Mouse (Mus musculus) ES-CJ7 (cell line): ENCODE data around the gene Fam219b.
A peak's percentile ranks its signal among the peaks of the same experiment; 100 is the strongest.

Experiments used
- DNase-seq: peaks from one replicate; pipeline ENCODE4 v3.0.0; 2011; ENCODE audit warnings: low read depth, low spot score

Gene Fam219b

GRCm38 (mm10) chr9:57537044-57537727, at the start of gene Fam219b:
TSS of gene Fam219b (plus strand) at chr9:57537528.
- DNase-seq = peak; percentile 89

GRCm38 (mm10) chr9:57487807-57488206, 49.5 kb upstream of the Fam219b start:
- DNase-seq = no peak

- DNase-seq = no peak
Observed at GRCm38 (mm10) chr9:57493532-57493931, 43.8 kb upstream of the Fam219b start.

GRCm38 (mm10) chr9:57494970-57495369, 42.4 kb upstream of the Fam219b start:
- peak; percentile 85 for DNase-seq

GRCm38 (mm10) chr9:57497236-57497635, 40.1 kb upstream of the Fam219b start:
- DNase-seq = no peak

- DNase-seq = no peak
Observed at GRCm38 (mm10) chr9:57498536-57498935, 38.8 kb upstream of the Fam219b start.

GRCm38 (mm10) chr9:57501452-57501851, 35.9 kb upstream of the Fam219b start:
- DNase-seq = no peak

- no peak for DNase-seq
Observed at GRCm38 (mm10) chr9:57501861-57502260, 35.5 kb upstream of the Fam219b start.

GRCm38 (mm10) chr9:57502911-57503621, 34.3 kb upstream of the Fam219b start:
- peak; percentile 52 for DNase-seq

GRCm38 (mm10) chr9:57503622-57504380, 33.5 kb upstream of the Fam219b start, which contains the start of gene Rpp25:
TSS of gene Rpp25 (plus strand) at chr9:57504026.
- DNase-seq = peak; percentile 85

- peak; percentile 84 for DNase-seq
Observed at GRCm38 (mm10) chr9:57504381-57504700, 33.0 kb upstream of the Fam219b start.

GRCm38 (mm10) chr9:57504891-57505290, 32.4 kb upstream of the Fam219b start:
- DNase-seq = no peak

GRCm38 (mm10) chr9:57505700-57506099, 31.6 kb upstream of the Fam219b start:
- no peak for DNase-seq

- peak; percentile 92 for DNase-seq
Observed at GRCm38 (mm10) chr9:57510577-57510976, 26.8 kb upstream of the Fam219b start.

- DNase-seq = peak; percentile 67
Observed at GRCm38 (mm10) chr9:57517113-57517512, 20.2 kb upstream of the Fam219b start.

GRCm38 (mm10) chr9:57520375-57521055, 16.8 kb upstream of the Fam219b start:
- DNase-seq = peak; percentile 81

- DNase-seq = peak; percentile 94
Observed at GRCm38 (mm10) chr9:57521056-57521911, 16.0 kb upstream of the Fam219b start, which contains the start of gene Cox5a. TSS of gene Cox5a (plus strand) at chr9:57521274.

- DNase-seq = no peak
Observed at GRCm38 (mm10) chr9:57522114-57522860, 15.0 kb upstream of the Fam219b start.

- DNase-seq = peak; percentile 55
Observed at GRCm38 (mm10) chr9:57522861-57523246, 14.5 kb upstream of the Fam219b start.

- peak; percentile 87 for DNase-seq
Observed at GRCm38 (mm10) chr9:57523754-57524153, 13.6 kb upstream of the Fam219b start.
